Mouse (Mus musculus) heart, postnatal 4 days (tissue): ENCODE measurements around the gene Tulp2. TPM values are rescaled to one million over a fixed set of nuclear protein-coding genes. Genes with fewer than 3 reads are reported as not detected.
"Not testable (repeated sequence)": the region's sequence is repeated elsewhere in the genome, so short reads cannot be mapped to it uniquely, and the experiment has no call there.

Experiments used
- DNase-seq: peaks from one replicate; pipeline ENCODE4 v3.0.0; 2021
- total RNA-seq, 2 experiments: library from RNA; stranded (reverse); gene quantifications; 2 replicates each; pipeline ENCODE4 v1.2.3; 2021

Gene Tulp2
- total RNA-seq, 2 experiments from 2014 or later, result 1.1 TPM; not detected in 1

GRCm38 (mm10) chr7:45488293-45489204 lies 6.9 kb downstream of the Tulp2 start, which contains the start of gene Dhdh:
TSS of gene Dhdh (minus strand) at chr7:45488805.
- peak; percentile 65 for DNase-seq

GRCm38 (mm10) chr7:45489578-45489977 lies 7.9 kb downstream of the Tulp2 start:
- no peak for DNase-seq

- DNase-seq, result no peak
Observed at GRCm38 (mm10) chr7:45490822-45491221, 9.1 kb downstream of the Tulp2 start.

GRCm38 (mm10) chr7:45491264-45491663 lies 9.6 kb downstream of the Tulp2 start:
- DNase-seq, result no peak

- no peak for DNase-seq
Observed at GRCm38 (mm10) chr7:45492225-45492844, 10.7 kb downstream of the Tulp2 start.

- DNase-seq, result peak; percentile 40
Observed at GRCm38 (mm10) chr7:45492951-45493350, 11.3 kb downstream of the Tulp2 start.

- DNase-seq, result no peak
Observed at GRCm38 (mm10) chr7:45494548-45494947, 12.9 kb downstream of the Tulp2 start.

- DNase-seq, result no peak
Observed at GRCm38 (mm10) chr7:45498427-45498826, 16.8 kb downstream of the Tulp2 start.

- DNase-seq, result no peak
Observed at GRCm38 (mm10) chr7:45507583-45507982, 25.9 kb downstream of the Tulp2 start.

- DNase-seq, result no peak
Observed at GRCm38 (mm10) chr7:45508561-45508960, 26.9 kb downstream of the Tulp2 start.

GRCm38 (mm10) chr7:45509181-45509882 lies 27.7 kb downstream of the Tulp2 start:
- DNase-seq, result no peak

GRCm38 (mm10) chr7:45509912-45510787 lies 28.5 kb downstream of the Tulp2 start, which contains the start of gene Nucb1:
TSS of gene Nucb1 (minus strand) at chr7:45510406.
- DNase-seq, result peak; percentile 93

- no peak for DNase-seq
Observed at GRCm38 (mm10) chr7:45514411-45514810, 32.7 kb downstream of the Tulp2 start.

- no peak for DNase-seq
Observed at GRCm38 (mm10) chr7:45515436-45515835, 33.8 kb downstream of the Tulp2 start.

- not testable (repeated sequence) for DNase-seq
Observed at GRCm38 (mm10) chr7:45516846-45517245, 35.2 kb downstream of the Tulp2 start.

GRCm38 (mm10) chr7:45518618-45519017 lies 36.9 kb downstream of the Tulp2 start:
- no peak for DNase-seq

- DNase-seq, result no peak
Observed at GRCm38 (mm10) chr7:45519345-45520120, 37.9 kb downstream of the Tulp2 start.

- no peak for DNase-seq
Observed at GRCm38 (mm10) chr7:45520605-45521004, 38.9 kb downstream of the Tulp2 start.

GRCm38 (mm10) chr7:45521728-45522184 lies 40.1 kb downstream of the Tulp2 start:
- DNase-seq, result peak; percentile 86

GRCm38 (mm10) chr7:45522194-45522752 lies 40.6 kb downstream of the Tulp2 start:
- DNase-seq, result no peak
